Mouse (Mus musculus): ENCODE data around the gene Mtmr6. TPM values are rescaled to one million over a fixed set of nuclear protein-coding genes. Genes with fewer than 3 reads are reported as not detected.
"Not testable (repeated sequence)": the region's sequence is repeated elsewhere in the genome, so short reads cannot be mapped to it uniquely, and the experiment has no call there.

Gene Mtmr6
- polyA plus RNA-seq, 1 experiment: 54.3 TPM

- H3K27ac ChIP-seq (replicated peaks; ENCODE audit: low read depth, low read length): no peak overlapping the region
- H3K4me3 ChIP-seq (ENCODE audit: insufficient read depth, low read depth, low read length): no peak overlapping the region
- H3K4me1 ChIP-seq (ENCODE audit: control insufficient read depth, insufficient read depth, insufficient read length, low read length): no peaks in the 10 kb centered on the region
These were observed 55.8 kb downstream of the Mtmr6 start for GRCm38 (mm10) chr14:60320813-60321212.

- not testable (repeated sequence) for H3K4me1 ChIP-seq (ENCODE audit: control insufficient read depth, insufficient read depth, insufficient read length, low read length); H3K27ac ChIP-seq (replicated peaks; ENCODE audit: low read depth, low read length)
These were observed 75.0 kb downstream of the Mtmr6 start for GRCm38 (mm10) chr14:60340001-60340400.

GRCm38 (mm10) chr14:60340570-60340969, 75.5 kb downstream of the Mtmr6 start:
- no peak overlapping the region for H3K4me3 ChIP-seq (ENCODE audit: insufficient read depth, low read depth, low read length)
- H3K4me1 ChIP-seq (ENCODE audit: control insufficient read depth, insufficient read depth, insufficient read length, low read length): no peaks in the 10 kb centered on the region

More at GRCm38 (mm10) chr14:60340001-60340400, 75.0 kb downstream of the Mtmr6 start:
- not testable (repeated sequence) for H3K4me3 ChIP-seq (ENCODE audit: insufficient read depth, low read depth, low read length)

GRCm38 (mm10) chr14:60345326-60345876, 80.4 kb downstream of the Mtmr6 start:
- Histone ChIP-seq H3K4me1 (ENCODE audit: control insufficient read depth, insufficient read depth, insufficient read length, low read length) (no peaks in the 10 kb centered on the region), H3K27ac (replicated peaks; ENCODE audit: low read depth, low read length) (no peak overlapping the region), H3K4me3 (ENCODE audit: insufficient read depth, low read depth, low read length) (no peak overlapping the region)

More at GRCm38 (mm10) chr14:60340570-60340969, 75.5 kb downstream of the Mtmr6 start:
- no peak overlapping the region for H3K27ac ChIP-seq (replicated peaks; ENCODE audit: low read depth, low read length)

Other genes with a start within 250 kb of the Mtmr6 start
- 0.13 TPM in 1 of 2 replicates, not detected in the other for gene Atp8a2, start 68.0 kb upstream of the Mtmr6 start, polyA plus RNA-seq (2012; ENCODE audit: insufficient read depth, insufficient read length, missing spikeins)
- gene Nupl1, start 13.8 kb upstream of the Mtmr6 start, polyA plus RNA-seq (2012; ENCODE audit: insufficient read depth, insufficient read length, missing spikeins): not detected in 2 replicates
- gene Gm49336, start 13.7 kb upstream of the Mtmr6 start, polyA plus RNA-seq (2012; ENCODE audit: insufficient read depth, insufficient read length, missing spikeins): 9.5 and 11.7 TPM in 2 replicates
- not detected in 2 replicates for gene Amer2, start 108.0 kb downstream of the Mtmr6 start, polyA plus RNA-seq (2012; ENCODE audit: insufficient read depth, insufficient read length, missing spikeins)